Mouse (Mus musculus) induced T-regulatory cell, adult 2 months (primary cell): ENCODE data around the gene Gm11938.
"Not testable (repeated sequence)": the region's sequence is repeated elsewhere in the genome, so short reads cannot be mapped to it uniquely, and the experiment has no call there.

ENCODE experiments used
- DNase-seq: peaks from one replicate; pipeline ENCODE4 v3.0.0-alpha.2; 2012; ENCODE audit warnings: low read depth

The Gm11938 gene

DNA sequence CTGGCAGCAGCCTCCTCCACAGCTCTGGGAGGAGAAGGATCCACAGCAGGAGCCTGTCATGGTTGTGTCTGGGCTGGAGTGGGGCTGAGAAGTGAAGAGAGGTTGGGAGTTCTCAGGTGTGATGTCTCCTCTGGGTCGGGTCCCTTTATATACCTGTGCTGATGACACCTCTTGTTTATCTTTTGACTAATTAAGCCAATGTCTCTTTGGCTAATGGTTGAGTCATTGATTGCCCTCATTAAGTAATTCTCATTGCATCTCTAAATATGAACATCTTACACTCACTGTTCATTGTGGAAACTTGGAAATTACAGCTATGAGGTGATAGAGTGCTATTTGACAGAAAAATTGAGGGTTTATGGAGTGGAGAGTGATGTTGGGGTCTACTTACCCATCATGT lies at the start of gene Gm11938:
Gene Gm11938, minus strand, starts transcription at position 101 of the 400 bp plus-strand sequence.
- not testable (repeated sequence) for DNase-seq

DNA sequence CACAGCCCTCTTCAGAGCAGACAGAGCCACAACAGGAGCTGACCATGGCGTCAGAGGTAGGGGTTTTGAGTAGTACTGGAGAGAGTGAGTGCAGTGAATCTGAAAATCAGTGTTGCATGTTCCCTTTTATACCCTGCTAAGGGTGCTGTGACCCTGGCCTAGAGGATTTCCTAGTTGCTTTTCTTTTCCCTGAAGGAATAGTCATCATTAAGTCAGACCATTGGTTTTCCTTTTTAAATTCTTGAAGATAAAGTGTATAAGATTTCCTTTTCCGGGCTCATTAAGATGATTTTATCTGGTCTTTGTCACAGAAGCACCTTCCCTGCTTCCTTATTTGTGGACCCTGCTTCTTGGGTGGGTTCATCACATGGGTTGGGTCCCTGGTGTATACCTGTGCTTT lies 47.0 kb upstream of the Gm11938 start, which contains the start of gene Gm11555:
Gene Gm11555, minus strand, starts transcription at position 101 of the 400 bp plus-strand sequence.
- no peak for DNase-seq

DNA sequence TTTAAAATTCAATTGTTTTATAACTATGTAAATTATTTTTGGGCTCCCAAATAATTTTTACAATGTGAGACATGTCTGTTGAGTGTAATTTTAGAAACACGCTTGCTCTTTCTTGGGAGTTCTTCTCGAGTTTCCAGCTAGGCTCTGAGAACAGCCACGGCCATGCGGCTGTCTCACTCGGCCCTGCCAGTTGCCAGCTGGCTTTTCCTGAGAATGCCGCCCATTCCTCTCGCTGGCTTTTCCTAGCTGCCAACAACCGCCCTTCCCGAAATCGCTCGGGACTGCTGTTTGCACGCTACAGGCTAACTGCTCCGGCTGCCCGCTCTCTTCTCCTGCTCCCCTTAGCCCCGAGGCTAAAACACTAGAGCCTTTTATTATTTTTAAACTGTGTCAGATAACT lies 43.3 kb upstream of the Gm11938 start:
- no peak for DNase-seq

DNA sequence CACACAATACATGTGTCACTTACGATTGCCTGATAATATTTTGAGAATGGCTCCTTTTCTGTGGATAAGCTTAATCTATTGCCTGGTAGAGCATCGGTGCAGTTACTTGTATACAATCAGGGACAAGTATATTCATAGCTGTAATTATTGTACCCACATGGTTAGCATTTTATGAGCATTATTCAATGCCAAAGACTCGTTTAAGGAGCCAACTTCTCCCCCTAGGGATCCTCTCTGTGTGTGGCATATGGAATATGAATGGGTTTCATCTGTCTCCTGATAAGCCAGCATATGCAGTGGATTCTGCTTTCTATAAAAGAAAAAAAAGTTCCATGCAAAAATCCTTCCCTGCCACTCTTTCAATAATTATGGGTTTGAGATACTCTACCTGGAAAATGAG lies 41.2 kb upstream of the Gm11938 start:
- no peak for DNase-seq

DNA sequence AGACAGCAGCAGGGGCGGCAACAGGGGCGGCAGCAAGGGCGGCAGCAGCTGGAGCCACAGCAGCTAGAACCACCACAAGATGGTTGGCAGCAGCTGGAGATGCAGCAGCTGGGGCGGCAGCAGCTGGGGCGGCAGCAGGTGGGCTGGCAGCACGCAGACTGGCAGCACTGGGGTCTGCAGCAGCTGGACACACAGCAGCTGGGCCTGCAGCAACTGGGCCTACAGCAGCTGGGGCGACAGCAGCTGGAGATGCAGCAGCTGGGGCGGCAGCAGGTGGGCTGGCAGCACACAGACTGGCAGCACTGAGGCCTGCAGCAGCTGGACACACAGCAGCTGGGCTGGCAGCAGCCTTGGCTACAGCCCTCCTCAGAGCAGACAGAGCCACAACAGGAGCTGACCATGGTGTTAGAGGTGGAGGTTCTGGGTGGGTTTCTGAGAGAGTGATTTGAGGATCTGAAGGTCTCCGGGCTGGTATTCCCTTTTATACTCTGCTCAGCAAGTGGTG lies 40.6 kb upstream of the Gm11938 start, which contains the start of gene Krtap4-7:
Gene Krtap4-7, minus strand, starts transcription at position 455 of the 505 bp plus-strand sequence.
- DNase-seq = not testable (repeated sequence)

DNA sequence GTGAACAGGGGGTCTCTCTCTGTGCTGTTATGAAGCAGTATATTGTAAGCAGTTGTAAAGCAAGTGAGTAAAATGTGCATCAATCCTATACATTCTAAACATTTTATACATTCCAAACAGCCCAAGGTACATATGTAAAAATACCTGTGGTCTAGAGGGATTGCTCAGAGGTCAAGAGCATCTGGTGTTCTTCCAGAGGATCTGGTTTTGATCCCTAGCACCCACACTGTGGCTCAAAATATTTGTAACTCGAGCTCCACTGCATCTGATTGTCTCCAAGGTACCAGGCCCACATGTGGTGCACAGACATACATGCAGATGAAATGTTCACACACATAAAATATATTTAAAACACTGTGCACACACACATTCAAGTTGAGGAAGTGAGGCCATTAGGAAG lies 37.8 kb upstream of the Gm11938 start:
- DNase-seq = no peak

DNA sequence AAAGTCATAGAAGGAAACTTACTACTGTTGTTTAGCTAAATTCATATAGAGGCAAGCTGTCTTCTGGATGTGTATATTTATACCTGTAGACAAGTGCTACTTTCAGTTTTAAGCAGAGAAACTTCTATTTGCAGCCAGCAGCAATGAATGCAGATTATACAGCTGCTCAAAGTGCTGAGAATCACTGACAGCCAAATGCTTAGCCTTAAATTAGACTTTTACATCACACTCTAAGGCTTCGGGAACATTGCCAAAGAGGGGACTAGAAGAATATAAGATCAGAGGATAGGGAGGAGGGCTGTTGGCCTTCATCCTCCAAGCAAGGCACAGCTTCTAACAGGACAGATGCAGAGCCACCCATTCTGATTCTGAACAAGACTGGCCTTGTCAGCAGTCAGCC lies 34.0 kb upstream of the Gm11938 start:
- DNase-seq = no peak

DNA sequence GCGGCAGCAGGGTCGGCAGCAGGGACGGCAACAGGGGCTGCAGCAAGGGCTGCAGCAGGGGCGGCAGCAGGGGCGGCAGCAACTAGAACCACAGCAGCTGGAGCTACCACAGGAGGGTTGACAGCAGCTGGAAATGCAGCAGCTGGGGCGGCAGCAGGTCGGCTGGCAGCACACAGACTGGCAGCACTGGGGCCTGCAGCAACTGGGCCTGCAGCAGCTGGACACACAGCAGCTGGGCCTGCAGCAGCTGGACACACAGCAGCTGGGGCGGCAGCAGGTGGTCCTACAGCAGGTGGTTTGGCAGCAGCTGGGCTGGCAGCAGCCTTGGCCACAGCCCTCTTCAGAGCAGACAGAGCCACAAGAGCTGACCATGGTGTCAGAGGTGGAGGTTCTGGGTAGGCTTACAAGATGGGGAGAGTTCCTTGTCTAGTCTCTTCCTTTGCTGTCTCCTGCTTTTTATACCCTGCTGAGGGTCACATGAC lies 31.6 kb upstream of the Gm11938 start, which contains the start of gene Krtap4-2:
Gene Krtap4-2, minus strand, starts transcription at position 432 of the 482 bp plus-strand sequence.
- DNase-seq = no peak

DNA sequence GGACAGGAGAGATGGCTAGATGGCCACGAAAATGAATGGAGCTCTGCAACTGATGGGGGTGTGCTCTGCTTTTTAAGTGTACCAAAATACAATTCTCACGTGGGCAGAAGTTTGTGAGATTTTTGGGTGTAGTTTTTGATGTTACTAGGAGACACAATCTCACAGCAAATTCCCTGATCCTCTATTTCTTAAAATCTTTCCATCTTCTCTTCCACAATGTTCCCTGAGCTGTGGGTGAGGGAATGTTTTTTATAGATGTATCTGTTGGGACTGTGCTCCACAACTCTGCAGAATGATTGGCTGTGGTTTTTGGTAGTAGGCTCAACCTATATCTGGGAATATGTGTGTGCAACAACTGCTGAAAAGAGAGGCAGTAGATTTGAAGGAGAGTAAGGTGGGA lies 30.2 kb upstream of the Gm11938 start:
- DNase-seq = no peak

DNA sequence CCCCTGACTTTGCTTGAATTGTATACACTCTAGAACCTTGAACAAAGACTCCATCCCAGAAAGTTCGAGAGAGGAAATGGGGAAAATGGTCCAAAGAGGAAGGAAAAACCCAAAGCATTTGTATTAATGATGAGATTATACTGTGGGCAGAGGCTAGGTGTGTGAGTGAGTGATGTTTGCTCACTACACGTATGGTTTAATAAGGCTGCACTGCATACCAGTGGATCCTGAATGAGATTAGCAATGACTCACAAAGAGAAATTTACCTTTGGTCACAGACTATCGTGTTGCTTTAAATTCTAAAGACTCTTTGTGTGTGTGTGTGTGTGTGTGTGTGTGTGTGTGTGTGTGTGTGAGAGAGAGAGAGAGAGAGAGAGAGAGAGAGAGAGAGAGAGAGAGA lies 27.8 kb upstream of the Gm11938 start:
- no peak for DNase-seq

DNA sequence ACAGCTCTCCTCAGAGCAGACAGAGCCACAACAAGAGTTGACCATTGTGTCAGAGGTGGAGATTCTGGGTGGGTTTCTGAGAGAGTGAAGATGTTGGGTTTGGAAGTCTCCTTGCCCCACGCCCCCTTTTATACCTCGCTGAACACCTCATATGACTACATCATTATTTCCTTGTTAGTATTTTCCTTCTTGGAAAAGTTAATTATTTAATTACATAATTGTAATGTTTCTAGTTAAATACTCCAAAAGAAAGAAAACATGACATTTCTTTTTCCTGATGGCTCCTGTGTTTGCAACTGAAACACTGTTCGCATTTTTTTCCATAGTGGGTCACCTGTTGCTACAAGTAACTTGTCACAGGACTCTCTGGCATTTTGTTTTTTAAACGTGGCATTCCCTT lies 25.0 kb upstream of the Gm11938 start, which contains the start of gene Krtap4-1:
Gene Krtap4-1, minus strand, starts transcription at position 101 of the 400 bp plus-strand sequence.
- DNase-seq = no peak

DNA sequence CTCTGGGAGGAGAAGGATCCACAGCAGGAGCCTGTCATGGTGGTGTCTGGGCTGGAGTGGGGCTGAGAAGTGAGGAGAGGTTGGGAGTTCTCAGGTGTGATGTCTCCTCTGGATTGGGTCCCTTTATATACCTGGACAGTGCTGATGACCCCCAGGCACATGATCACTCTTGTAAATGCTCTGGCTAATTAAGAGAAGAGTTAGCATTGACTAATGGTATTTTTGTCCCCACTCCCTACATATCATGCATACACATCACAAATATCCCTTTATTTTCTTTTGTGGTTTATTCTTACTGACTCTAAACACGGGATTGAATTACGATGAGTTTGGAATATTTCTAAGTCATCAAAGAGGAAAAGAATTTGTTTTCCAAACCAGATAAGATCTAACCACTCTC lies 17.2 kb upstream of the Gm11938 start, which contains the start of gene Gm11562:
Gene Gm11562, minus strand, starts transcription at position 101 of the 400 bp plus-strand sequence.
- DNase-seq = no peak

DNA sequence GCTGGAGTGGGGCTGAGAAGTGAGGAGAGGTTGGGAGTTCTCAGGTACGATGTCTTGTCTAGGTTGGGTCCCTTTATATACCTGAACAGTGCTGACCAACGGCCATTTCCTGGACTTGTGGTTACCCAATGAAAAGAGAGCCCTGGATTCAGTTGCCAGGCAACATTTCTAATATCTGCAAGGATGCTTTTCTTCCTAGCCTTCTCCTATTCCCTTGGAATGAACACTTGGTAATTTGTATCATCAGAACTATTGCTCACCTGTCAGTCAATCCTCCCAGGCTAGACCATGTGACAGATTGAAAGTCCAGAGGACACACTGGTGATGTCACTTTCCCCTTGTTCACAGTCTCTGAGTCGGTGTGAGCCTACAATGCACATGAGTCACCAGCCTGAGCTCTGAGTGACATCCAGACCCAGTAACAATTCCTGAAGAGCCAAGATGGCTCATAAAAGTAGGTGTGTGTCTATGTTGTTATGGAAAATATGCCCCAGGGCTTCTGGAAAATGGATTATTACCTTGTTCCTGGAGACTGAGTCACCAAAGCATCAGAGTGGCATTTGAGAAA lies 11.8 kb upstream of the Gm11938 start, which contains the start of gene Krtap2-4:
Gene Krtap2-4, minus strand, starts transcription at position 51 of the 568 bp plus-strand sequence.
- DNase-seq = no peak

DNA sequence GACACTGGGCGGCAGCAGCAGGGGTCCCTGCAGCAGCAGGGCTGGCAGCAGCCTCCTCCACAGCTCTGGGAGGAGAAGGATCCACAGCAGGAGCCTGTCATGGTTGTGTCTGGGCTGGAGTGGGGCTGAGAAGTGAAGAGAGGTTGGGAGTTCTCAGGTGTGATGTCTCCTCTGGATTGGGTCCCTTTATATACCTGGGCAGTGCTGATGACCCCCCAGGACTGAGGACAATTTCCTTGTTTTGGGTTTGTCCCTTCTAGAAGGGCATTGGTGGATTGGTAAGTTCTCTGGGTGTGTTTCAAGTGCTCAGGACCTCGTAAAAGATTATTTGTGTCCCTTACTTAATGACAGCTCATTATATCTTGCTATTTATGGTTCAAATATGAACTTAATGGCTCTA lies 7.0 kb upstream of the Gm11938 start, which contains the start of gene Gm11937:
Gene Gm11937, minus strand, starts transcription at position 101 of the 400 bp plus-strand sequence.
- DNase-seq = not testable (repeated sequence)

DNA sequence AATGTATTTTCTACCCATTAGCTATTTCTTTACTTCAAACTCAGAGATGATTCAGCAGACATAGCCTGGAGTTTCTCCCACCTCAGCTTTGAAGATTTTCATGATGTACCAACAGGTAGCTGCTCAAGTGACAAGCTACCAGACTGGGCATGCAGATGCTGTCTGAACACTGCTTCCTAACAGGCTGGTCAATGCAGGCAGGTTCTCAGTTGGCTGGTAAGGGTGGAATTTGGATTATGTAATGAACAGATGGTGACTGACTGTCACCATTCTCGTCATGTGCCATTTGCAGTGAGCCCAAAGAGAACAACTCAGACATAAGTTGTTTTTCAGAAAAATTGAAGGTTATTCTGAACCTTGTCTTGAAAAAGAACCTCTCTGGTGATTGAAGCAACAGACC lies 6.0 kb upstream of the Gm11938 start:
- DNase-seq = no peak

DNA sequence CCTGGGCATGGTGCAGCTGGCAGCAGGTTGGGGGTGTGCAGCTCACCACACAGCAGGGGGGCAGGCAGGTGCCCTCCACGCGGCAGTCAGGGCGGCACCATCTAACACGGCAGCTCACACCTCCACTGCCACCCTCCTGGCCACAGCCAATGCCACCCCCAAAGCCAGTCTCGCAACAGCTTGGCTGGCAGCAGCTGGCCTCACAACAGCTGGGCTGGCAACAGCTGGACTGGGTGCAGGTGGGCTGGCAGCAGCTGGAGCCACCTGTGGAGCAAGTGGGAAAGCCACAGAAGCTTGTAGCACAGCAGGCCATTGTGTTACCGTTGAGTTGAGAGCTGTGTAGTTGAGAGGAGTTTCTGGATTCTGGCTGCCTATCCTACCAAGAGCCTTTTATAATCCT lies 5.4 kb downstream of the Gm11938 start, which contains the start of gene Krtap9-3:
Gene Krtap9-3, minus strand, starts transcription at position 364 of the 400 bp plus-strand sequence.
- DNase-seq = not testable (repeated sequence)

DNA sequence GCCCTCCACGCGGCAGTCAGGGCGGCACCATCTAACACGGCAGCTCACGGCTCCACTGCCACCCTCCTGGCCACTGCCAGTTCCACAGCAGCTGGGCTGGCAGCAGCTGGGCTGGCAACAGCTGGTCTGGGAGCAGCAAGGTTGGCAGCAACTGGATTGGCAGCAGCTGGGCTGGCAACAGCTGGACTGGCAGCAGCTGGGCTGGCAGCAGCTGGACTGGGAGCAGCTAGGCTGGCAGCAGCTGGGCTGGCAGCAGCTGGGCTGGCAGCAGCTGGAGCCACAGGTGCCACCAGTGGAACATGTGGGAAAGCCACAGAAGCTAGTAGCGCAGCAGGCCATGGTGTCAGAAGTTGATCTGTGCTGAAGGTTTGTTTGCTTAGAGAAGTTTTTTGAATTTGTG lies 12.1 kb downstream of the Gm11938 start, which contains the start of gene Krtap1-3:
Gene Krtap1-3, minus strand, starts transcription at position 359 of the 400 bp plus-strand sequence.
- no peak for DNase-seq

DNA sequence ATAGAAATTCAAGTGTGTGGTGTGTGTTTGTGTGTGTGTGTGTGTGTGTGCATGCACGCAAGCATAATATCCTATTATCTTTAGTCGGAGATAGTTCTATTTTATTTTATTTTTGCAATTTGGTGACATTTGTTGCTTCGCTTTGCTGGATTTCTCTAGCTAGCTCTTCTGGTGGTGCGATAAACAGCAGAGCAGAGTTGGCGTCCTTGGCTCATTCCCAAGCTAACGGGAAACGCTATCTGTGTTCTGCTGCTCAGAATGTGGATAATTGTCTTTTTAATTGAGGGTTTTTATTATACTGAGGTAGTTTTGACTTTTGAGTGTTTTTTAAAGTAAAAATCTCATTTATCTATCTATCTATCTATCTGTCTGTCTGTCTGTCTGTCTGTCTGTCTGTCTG lies 18.0 kb downstream of the Gm11938 start:
- no peak for DNase-seq

DNA sequence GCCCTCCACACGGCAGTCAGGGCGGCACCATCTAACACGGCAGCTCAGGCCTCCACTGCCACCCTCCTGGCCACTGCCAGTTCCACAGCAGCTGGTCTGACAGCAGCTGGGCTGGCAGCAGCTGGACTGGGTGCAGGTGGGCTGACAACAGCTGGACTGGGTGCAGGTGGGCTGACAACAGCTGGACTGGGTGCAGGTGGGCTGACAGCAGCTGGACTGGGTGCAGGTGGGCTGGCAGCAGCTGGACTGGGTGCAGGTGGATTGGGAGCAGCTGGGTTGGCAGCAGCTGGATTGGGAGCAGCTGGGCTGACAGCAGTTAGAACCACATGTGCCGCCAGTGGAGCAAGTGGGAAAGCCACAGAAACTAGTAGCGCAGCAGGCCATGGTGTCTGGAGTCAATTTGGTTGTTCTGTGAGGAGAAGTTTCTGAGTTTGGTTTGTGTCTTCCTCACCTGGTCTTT lies 19.8 kb downstream of the Gm11938 start, which contains the start of gene Krtap1-4:
Gene Krtap1-4, minus strand, starts transcription at position 410 of the 460 bp plus-strand sequence.
- DNase-seq = no peak

DNA sequence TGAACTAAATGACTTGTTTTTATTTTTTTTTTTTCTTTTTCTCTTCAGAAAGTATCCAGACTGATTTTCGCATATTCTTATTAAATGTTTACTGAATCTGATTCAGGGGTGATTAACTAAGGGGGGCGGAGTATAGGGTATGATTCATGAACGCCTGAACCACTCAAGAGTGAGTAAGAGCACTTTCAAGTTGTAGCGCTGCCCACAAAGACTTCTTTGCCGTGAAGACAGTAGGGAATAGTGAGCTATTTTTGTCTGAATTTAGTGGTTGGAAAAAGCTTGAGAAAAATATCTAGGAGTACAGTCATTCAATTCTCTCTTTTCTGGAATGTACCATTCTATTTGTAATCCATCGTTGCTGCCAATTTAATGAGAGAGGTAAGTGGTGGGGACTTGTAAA lies 21.5 kb downstream of the Gm11938 start:
- no peak for DNase-seq

DNA sequence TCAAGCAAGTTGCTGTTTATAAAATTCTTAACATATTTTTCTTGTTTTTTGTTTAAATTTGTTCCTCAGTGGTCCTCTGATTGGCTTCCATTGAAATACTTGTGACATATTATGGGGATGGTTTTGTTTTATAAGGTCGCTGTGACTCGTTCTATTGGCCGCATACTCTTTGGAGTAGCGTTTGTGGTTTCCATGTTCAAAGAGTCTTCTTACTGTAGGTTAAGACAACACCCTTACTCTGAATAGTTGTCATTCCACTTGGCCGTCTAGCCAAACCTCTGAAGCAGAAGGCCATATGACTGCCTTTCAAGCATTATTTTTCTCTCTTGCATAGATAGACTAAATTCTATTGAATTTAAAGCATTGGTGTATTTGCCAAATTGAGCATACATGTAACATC lies 22.1 kb downstream of the Gm11938 start:
- no peak for DNase-seq

DNA sequence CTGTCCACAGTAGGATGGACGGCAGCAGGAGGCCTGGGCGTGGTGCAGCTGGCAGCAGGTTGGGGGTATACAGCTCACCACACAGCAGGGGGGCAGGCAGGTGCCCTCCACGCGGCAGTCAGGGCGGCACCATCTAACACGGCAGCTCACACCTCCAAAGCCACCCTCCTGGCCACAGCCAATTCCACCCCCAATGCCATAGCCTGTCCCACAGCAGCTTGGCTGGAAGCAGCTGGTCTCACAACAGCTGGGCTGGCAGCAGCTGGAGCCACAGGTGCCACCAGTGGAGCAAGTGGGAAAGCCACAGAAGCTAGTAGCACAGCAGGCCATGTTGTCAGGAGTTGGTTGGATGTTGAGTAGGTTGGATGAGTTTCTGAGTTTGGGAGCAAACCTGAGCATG lies 22.5 kb downstream of the Gm11938 start, which contains the start of gene Krtap1-5:
Gene Krtap1-5, minus strand, starts transcription at position 381 of the 400 bp plus-strand sequence.
- no peak for DNase-seq

DNA sequence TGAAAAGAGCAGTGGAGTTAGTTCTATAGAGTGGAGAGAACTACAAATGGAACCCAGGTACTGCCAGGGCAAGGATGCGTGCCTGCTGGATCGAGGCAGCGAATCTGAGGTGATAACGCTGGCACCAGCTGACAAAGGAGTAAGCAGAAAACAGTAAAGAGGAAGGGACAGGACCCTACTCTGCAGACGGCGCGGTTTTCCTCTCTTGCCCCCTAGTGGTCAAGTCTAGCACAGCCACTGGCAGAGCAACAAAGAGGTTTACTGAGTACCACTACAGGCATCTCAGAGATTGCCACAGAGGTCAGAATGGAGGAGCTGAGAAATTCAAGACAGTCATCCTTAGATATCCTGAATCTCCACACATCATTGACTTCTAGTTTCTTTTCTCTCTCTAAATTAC lies 29.0 kb downstream of the Gm11938 start:
- peak; percentile 61 for DNase-seq
